Mouse (Mus musculus) gastrocnemius, postnatal 4 days (tissue): ENCODE data around the gene C8a. TPM values are rescaled to one million over a fixed set of nuclear protein-coding genes. Genes with fewer than 3 reads are reported as not detected.

Experiments used
- DNase-seq, 2 experiments: peaks; one replicate each; pipeline ENCODE4 v3.0.0; 2021 to 2022; ENCODE audit warnings: low spot score in 2 of 2, mixed read lengths in 2 of 2
- total RNA-seq, 2 experiments: library from RNA; stranded (reverse); gene quantifications; 2 replicates each; pipeline ENCODE4 v1.2.3; 2021

C8a gene
- total RNA-seq, 2 experiments from 2014 or later, result 0.36 TPM; not detected in 1

GRCm38 (mm10) chr4:104843546-104843945, 32.7 kb downstream of the C8a start:
- DNase-seq, result no peak

GRCm38 (mm10) chr4:104842204-104842603, 34.0 kb downstream of the C8a start:
- DNase-seq, result no peak

GRCm38 (mm10) chr4:104838342-104838741, 37.9 kb downstream of the C8a start:
- no peak for DNase-seq

GRCm38 (mm10) chr4:104835096-104835495, 41.1 kb downstream of the C8a start:
- DNase-seq, result no peak

- no peak for DNase-seq
Measured at GRCm38 (mm10) chr4:104828939-104829338, 47.3 kb downstream of the C8a start.

- no peak for DNase-seq
Measured at GRCm38 (mm10) chr4:104824381-104825077, 51.7 kb downstream of the C8a start.

GRCm38 (mm10) chr4:104823597-104824101, 52.5 kb downstream of the C8a start:
- no peak for DNase-seq

GRCm38 (mm10) chr4:104819891-104820290, 56.3 kb downstream of the C8a start:
- no peak for DNase-seq

- DNase-seq, result no peak
Measured at GRCm38 (mm10) chr4:104818986-104819385, 57.2 kb downstream of the C8a start.

- DNase-seq, result no peak
Measured at GRCm38 (mm10) chr4:104817509-104817908, 58.7 kb downstream of the C8a start.

GRCm38 (mm10) chr4:104816519-104817232, 59.5 kb downstream of the C8a start:
- DNase-seq, result no peak

GRCm38 (mm10) chr4:104813617-104814016, 62.6 kb downstream of the C8a start:
- no peak for DNase-seq

- no peak for DNase-seq
Measured at GRCm38 (mm10) chr4:104810710-104811286, 65.4 kb downstream of the C8a start.

GRCm38 (mm10) chr4:104805414-104806257, 70.6 kb downstream of the C8a start:
- DNase-seq, result no peak

GRCm38 (mm10) chr4:104804100-104804499, 72.1 kb downstream of the C8a start:
- no peak for DNase-seq

- DNase-seq, result no peak
Measured at GRCm38 (mm10) chr4:104801625-104802024, 74.6 kb downstream of the C8a start.

GRCm38 (mm10) chr4:104798951-104799350, 77.2 kb downstream of the C8a start:
- DNase-seq, result no peak

GRCm38 (mm10) chr4:104792111-104792510, 84.1 kb downstream of the C8a start:
- no peak for DNase-seq

GRCm38 (mm10) chr4:104782346-104782745, 93.9 kb downstream of the C8a start:
- no peak for DNase-seq

- no peak for DNase-seq
Measured at GRCm38 (mm10) chr4:104781441-104781840, 94.8 kb downstream of the C8a start.

- DNase-seq, result no peak
Measured at GRCm38 (mm10) chr4:104779460-104779859, 96.7 kb downstream of the C8a start.
